Mouse (Mus musculus) megakaryocyte, adult 5-6 weeks (primary cell): Measurements from ENCODE around the gene Slc4a1. TPM values are rescaled to one million over a fixed set of nuclear protein-coding genes. Genes with fewer than 3 reads are reported as not detected.
"Not testable (repeated sequence)": the region's sequence is repeated elsewhere in the genome, so short reads cannot be mapped to it uniquely, and the experiment has no call there.

ENCODE experiments used
- ATAC-seq: 2 replicates; pipeline ENCODE4 v1.8.0; 2016; ENCODE audit warnings: mild to moderate bottlenecking, inconsistent platforms; ENCODE audit not compliant: poor library complexity, severe bottlenecking
- total RNA-seq, 2 experiments: library from RNA; stranded (forward) in 1 of 2; stranded (reverse) in 1 of 2; fragments of 153-499, 151-499 nt in 1 of 2; fragments of 221-1000, 200-1000 nt in 1 of 2; gene quantifications; 2 replicates each; pipeline versions ENCODE4 v1.2.3 to v1.2.4; 2015 to 2017

Slc4a1 gene
- total RNA-seq, 2 experiments from 2014 or later, result 3.3 TPM

DNA sequence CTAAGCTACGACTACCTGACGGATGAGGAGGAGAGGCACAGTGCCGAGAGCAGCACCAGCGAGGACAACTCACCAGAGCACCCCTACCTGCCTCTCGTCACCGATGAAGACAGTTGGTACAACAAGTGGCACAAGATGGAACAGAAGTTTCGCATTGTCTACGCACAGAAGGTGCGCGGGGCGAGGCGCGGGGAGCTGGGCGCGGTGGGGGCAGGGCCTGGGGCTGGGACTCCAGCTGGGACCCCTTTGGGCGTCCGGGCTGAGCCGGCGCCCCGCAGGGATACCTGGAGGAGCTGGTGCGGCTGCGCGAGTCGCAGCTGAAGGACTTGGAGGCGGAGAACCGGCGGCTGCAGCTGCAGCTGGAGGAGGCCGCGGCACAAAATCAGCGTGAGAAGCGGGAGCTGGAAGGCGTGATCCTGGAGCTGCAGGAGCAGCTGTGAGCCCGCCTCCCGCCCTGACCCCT is 33.6 kb upstream of the Slc4a1 start:
- ATAC-seq, result no peak

DNA sequence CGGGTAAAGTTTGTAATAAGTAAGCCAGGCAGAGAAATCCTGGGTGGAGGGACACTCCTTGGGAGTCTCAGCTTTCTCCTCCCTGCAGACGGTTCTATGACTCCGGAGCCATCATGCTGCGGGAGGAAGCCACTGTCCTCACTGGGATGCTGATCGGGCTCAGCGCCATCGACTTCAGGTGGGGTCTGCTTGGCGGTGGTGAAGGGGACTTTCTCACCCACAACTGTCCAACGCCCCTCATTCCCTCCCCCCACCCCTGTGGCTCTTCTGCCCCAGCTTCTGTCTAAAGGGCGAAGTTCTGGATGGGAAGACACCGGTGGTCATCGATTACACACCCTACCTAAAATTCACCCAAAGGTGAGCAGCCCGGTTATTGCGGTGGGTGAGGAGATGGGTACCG is 33.1 kb upstream of the Slc4a1 start:
- no peak for ATAC-seq

DNA sequence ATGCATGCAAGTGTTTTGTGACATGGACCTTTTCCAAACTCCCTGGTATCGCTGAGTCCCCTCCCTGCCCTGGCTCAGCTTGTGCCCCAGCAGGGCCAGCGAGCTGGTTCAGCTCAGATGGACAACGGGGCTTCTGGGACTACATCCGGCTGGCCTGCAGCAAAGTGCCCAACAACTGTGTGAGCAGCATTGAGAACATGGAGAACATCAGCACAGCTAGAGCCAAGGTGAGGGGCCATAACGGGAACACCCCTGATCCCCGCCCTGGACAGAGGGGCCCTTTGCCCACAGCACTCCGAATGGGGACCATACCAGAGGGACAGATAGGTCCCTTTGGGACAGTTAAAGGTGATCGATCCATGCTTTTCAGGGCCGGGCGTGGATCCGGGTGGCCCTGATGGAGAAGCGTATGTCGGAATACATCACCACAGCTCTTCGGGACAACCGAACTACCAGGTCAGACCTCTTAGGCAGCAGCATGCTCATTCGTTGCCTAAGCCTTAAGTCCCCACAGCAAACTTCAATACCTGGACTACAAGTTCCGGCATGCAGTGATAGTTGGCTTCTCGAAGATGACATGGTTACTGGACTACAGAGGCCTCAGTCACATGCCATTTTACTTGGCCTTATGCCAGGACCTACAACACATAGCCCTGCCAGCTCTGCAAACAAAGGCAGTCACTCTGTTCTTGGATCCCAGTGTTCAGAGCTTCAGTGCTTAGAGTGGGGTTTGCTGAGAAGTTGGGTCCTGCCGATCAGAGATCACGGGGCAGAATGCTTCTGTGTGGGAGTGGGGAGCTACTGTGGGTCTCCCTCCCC is 32.2 kb upstream of the Slc4a1 start:
- ATAC-seq, result no peak

DNA sequence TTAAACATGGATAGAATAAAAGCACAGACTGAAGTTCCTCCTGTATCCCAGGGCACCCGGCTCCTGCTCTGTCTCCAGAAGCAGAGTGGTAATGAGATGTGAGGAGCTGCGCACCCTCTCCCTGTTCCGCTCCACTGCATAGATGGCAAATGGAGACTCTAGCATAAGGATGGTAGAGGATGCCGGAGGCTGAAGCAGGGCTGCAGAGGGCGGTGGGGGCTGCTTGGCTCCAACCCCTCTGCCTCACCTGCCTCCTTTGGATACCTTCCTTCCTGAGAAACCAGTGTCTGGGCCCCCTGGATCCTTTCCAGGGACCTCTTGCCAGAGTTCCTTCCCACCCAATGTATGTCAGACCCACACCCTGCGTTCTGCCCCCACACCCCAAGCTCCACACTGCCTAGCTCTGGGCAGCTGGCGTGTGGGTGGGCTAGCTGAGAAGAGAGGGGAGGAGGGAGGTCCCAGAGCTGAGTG is 30.7 kb upstream of the Slc4a1 start:
- no peak for ATAC-seq

- no peak for ATAC-seq
These were observed 30.3 kb upstream of the Slc4a1 start for GRCm38 (mm10) chr11:102396263-102396662.

DNA sequence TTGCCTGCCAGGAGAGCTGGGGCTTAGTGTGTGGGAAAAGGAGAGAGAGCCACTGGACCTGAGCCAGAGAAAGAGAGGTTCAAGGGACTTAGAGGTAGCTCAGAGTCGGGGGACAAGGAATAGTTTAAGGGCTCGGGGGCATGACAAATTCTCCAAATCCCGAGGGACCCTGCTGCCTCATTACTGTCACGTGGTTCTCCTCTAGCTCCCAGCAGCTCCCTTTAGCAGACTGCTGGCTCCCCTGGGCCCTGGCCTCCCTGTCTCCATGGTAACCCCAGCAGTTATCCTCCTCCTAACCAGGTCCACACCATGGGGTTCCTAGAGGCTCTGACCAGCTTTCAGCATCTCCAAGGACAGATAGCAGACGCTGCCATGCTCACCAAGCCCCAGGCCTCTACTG is 29.2 kb upstream of the Slc4a1 start:
- no peak for ATAC-seq

DNA sequence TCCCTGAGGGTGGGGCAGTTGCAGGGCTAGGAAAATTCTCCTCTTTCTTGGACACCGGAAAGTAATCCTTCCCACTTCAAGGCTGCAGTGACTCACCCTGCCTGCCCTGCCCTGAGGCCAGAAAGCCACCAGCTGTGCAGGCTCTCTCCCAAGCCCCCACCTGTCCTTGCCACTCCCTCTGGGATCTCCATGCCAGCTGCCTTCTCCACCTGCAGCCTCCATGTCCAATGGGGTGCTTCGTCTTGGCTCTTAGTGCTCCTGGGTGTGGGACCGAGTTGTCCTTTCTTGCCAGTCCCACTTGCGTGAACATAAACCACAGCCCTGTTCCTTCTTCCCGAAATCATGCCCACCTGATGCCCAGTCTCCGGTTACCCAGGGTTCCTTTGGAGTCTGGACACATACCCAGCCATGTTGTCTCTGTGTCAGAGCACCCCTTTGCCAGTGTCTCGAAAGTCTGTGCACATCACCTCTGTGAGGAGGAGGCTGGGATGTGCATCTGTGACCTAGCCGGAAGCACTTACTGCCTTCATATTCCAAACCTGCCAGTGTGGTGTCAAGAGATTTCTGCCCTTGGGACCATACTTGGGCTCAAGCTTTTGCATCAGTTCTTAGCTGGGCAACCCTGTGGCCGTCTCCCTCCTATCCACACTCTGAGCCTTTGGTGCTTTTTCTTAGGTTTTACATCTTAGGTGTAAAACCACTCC is 28.6 kb upstream of the Slc4a1 start:
- ATAC-seq, result no peak

GRCm38 (mm10) chr11:102393719-102394420 is 27.9 kb upstream of the Slc4a1 start:
- no peak for ATAC-seq

DNA sequence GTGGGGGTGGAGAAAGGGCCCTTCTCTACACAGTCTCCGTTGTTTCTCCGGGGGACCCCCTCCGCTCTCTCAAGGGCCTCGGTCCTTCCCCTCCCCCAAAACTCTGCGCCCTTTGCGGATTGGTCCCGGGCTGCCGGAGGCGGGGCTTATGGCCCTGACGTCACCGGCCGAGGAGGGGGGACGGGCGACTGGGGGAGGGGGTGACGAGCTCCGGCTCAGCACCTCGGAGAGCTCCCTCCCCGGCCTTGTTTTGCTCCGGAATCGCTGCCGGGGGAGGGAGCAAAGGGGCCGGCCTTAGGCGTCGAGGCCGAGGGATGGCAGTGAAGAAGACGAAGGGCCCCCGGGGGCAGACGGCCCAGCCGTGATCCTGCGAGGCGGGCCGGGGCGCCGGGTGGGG is 27.2 kb upstream of the Slc4a1 start, which contains the start of gene Rundc3a:
Gene Rundc3a (plus strand): TSS at position 166 of the 397 bp plus-strand sequence.
- ATAC-seq, result peak; percentile 24; the same call in 1 of the 2 replicates

GRCm38 (mm10) chr11:102392441-102393237 is 26.6 kb upstream of the Slc4a1 start:
- no peak for ATAC-seq

- not testable (repeated sequence) for ATAC-seq
These were observed 23.4 kb upstream of the Slc4a1 start for GRCm38 (mm10) chr11:102389436-102389835.

- ATAC-seq, result no peak
These were observed 20.1 kb upstream of the Slc4a1 start for GRCm38 (mm10) chr11:102386121-102386520.

DNA sequence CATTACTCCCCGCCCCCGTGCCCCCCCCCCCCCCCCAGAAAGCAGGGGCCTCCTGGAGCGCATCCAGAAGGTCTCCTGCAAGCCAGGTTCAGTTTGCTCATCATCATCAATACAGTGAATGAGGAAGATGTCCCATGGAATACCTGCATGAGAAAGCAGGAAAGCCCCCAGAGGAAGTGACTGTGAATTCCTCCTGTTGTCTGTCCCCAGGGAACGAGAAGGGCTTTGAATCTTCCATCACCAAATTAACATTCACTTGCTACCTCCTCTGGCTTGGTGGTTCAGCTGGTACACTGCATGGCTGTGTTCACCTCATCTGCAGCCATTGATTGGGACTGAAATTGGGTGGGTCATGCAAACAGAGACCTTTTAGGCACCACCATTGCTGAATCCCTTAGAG is 19.1 kb upstream of the Slc4a1 start:
- no peak for ATAC-seq

DNA sequence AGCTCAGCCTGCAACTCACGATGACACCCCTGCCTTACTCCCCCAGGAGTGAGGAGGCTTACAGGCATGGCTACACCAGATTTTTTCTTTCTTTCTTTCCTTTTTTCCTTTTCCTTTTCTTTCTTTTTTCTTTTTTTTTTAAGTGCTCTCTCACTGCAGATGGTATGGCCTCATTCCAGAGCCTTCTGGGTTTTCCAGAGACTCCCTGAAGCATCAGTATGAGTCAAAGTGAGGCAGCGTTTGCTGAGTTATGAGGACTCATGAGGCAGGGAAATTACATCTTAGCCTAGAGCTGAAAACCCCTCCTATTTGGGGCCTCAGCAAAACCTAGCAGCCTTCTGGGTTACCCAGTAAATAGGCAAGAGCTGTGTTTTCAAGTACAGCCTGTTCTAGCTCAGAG is 18.4 kb upstream of the Slc4a1 start:
- ATAC-seq, result no peak

DNA sequence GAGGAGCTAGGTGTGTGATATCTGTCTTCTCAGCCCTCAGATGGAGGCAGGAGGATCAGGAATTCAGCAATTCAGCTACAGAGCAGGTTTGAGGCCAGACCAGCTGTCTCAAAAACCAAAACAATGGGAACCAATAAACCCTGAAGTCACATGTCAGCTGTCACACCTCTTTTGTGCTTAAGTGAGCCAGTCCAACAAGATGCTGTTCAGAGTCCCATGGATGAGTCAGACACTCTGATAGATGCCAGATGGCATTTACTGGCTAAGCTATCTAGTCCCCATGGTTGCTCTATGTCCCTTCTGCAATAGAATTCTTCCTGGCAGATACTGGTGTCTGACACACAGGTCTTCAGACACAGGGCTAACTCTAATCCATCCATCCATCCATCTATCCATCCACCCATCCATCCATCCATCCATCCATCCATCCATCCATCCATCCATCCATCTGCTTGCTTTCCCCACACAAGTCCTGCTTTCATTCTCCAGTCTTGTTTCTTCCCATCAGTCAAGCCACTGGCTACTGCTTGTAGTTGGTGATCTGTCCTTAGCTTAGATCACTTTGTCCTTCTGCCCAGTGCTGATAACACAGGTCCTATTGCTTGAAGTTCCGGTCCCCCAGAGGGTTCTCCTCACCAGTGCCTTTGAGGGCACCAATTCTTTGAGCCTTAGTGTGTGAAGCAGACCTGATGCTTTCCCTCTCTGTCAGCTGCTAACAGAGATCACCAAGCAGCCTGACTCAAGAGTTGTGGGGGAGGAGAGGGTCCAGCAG is 17.5 kb upstream of the Slc4a1 start:
- no peak for ATAC-seq

DNA sequence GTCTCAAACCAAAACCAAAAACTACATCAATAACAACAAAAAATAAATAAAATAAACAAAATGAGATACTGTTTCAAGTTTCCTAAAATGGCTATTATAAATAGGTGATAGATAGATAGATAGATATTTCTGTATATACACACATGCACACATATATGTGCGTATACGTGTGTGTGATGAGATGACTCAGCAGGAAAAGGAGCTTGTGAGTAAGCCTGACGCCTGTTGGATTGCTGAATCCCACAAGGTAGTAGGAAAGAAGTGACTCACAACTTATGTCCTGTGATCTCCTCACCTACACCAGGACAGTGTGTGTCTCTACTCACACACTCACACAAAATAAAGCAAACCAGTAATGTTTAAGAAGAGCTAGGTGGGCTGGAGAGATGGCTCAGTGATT is 16.8 kb upstream of the Slc4a1 start:
- no peak for ATAC-seq

DNA sequence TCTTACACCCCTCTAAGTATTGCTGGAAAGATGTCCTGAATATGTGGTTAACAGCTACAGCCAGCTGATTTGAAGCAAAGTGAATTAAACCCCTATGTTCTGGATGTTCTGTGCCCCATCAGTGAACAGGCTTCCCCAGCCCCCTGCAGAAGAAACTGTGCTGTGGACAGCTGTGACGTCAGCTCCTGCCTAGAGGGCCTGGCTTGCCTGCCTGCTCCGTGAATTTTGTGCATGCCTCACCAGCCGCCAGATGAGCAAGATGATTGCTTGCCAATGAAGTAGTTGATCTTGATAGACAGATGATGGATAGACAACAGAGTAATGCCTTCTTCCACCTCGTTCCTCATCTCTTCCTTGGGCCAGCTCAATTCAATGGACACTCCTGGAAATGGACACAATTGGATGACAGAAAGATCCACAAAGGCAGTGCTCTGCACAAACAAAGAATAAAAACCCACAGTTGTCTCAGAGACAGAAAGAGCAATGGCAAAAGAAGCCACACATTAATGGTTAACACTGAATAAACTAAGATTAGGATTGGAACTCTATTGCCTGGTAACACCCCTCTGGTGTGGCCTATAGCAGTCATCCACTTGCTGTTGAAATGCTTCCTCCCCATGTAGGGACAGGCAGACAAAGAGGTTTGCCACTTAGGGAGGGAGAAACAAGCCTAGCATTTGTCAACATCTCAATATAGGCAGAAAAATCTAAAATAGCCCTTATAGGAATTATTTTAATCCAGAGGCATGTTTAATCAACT is 15.5 kb upstream of the Slc4a1 start:
- ATAC-seq, result no peak

DNA sequence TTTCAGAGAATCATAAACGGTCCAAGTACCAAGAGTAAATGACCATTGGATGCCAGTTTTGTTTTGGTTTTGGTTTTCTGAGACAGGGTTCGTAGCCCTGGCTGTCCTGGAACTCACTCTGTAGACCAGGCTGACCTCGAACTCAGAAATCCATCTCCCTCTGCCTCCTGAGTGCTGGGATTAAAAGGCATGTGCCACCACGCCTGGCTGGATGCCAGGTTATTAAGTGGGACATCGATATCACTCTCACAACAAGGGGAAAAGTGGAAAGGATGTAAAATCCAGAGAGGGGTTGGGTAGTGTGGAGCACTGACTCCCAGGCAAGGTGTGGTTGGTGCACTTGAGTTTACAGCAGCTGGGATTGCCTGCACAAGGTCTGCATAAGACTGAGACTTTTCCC is 14.1 kb upstream of the Slc4a1 start:
- ATAC-seq, result no peak

GRCm38 (mm10) chr11:102377186-102377585 is 11.2 kb upstream of the Slc4a1 start:
- ATAC-seq, result no peak
